Mouse (Mus musculus) cortical plate, adult 2 months (tissue): ENCODE measurements around the gene Wbp1.

Experiments
- CTCF ChIP-seq: fragments of 200-500 bp; IDR thresholded peaks from 2 replicates; pipeline ENCODE4 v1.5.1; 2011; ENCODE audit warnings: mild to moderate bottlenecking, control low read depth, low read length; ENCODE audit not compliant: insufficient read depth; ENCODE audit errors: extremely low read depth
- POLR2A ChIP-seq: fragments of 200-500 bp; IDR thresholded peaks from 2 replicates; pipeline ENCODE4 v1.6.1; 2011; ENCODE audit warnings: mild to moderate bottlenecking, low read length, control low read depth; ENCODE audit not compliant: insufficient read depth; ENCODE audit errors: extremely low read depth

DNA sequence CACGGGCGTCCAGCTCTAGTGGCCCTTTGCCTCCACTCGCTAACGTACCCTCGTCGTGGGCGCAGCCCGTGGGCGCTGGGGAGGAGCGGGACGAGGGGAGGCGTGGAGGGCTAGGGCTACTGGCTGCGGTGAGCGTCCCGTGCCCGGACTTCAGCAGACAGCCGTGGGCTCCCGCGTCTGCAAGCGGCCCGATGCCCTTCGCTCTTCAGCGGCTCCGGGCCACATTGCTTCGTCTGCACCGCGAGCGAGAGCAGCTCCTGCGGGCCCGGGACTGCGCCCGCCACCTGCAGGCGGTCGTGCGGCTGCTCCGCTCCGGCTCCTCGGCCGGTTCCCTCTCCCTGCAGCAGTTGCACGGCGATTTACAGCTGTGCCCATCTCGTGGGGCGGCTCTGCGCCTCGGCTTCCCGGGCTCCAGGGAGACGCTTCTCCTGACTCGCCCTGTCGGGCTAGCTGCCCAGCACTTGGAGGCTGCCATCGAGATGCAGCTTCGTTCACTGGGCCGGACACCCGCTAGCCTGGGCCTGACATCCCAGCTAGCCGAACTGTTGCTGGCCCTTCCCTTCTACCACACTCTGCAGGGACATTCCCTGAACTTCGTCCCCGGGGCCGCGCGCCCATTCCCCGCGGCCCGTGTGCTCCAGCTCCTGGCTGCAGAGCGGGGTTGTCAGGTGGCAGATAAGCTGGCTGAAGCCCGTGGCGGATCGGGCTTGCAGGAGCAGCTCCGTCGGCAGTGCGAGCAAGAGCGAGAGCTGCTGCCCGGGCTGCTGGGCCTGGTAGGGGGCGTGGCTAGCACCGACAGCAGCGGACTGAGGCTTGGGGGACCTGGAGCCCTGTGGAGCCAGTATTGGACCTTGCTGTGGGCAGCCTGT is 19.4 kb downstream of the Wbp1 start:
- TF ChIP-seq CTCF (no peak), POLR2A (0 out of 2 replicates have a peak, but pooled peaks have one; percentile 19)
